Mouse (Mus musculus) liver, postnatal 0 days (tissue): ENCODE results near the gene Sptb. TPM values are rescaled to one million over a fixed set of nuclear protein-coding genes. Genes with fewer than 3 reads are reported as not detected.

Experiments used
- ATAC-seq: fragments of 200-750 bp; cut with Nextera tagmentation; 2 replicates; pipeline ENCODE4 v1.8.0; 2017; ENCODE audit warnings: mild to moderate bottlenecking, moderate library complexity
- DNase-seq: peaks from one replicate; pipeline ENCODE4 v3.0.0-alpha.2; 2016
- H3K27ac ChIP-seq: fragments of 300-500 bp; sonication (generic); 2 replicates; pipeline ENCODE4 v1.5.1; 2014; ENCODE audit warnings: antibody characterized with exemption, moderate library complexity, mild to moderate bottlenecking, low read depth
- H3K27me3 ChIP-seq: fragments of 300-500 bp; sonication (generic); 2 replicates; pipeline ENCODE4 v1.6.1; 2014; ENCODE audit warnings: low read length, control low read depth, mixed read lengths; ENCODE audit not compliant: insufficient read depth
- H3K36me3 ChIP-seq: fragments of 300-500 bp; sonication (generic); replicated peaks from 2 replicates; pipeline ENCODE4 v1.6.1; 2014; ENCODE audit warnings: mild to moderate bottlenecking, control low read depth, low read length, moderate library complexity, mixed read lengths; ENCODE audit not compliant: insufficient read depth
- H3K4me1 ChIP-seq: fragments of 300-500 bp; sonication (generic); 2 replicates; pipeline ENCODE4 v1.6.1; 2014; ENCODE audit warnings: antibody characterized with exemption, mild to moderate bottlenecking, control low read depth; ENCODE audit not compliant: insufficient read depth
- H3K4me2 ChIP-seq: fragments of 300-500 bp; sonication (generic); 2 replicates; pipeline ENCODE4 v1.6.1; 2014; ENCODE audit warnings: low read depth, mild to moderate bottlenecking, low read length, moderate library complexity, mixed read lengths
- H3K4me3 ChIP-seq: fragments of 300-500 bp; sonication (generic); 2 replicates; pipeline ENCODE4 v1.5.1; 2014; ENCODE audit warnings: low read depth, low read length
- H3K9ac ChIP-seq: fragments of 300-500 bp; sonication (generic); replicated peaks from 2 replicates; pipeline ENCODE4 v1.6.1; 2014; ENCODE audit warnings: mild to moderate bottlenecking, moderate library complexity
- H3K9me3 ChIP-seq: fragments of 300-500 bp; sonication (generic); 2 replicates; pipeline ENCODE4 v1.6.1; 2016; ENCODE audit warnings: mild to moderate bottlenecking, control low read depth, low read length, mixed read lengths
- CTCF ChIP-seq: sonication (generic); IDR thresholded peaks from 2 replicates; pipeline ENCODE4 v1.5.1; 2016; ENCODE audit warnings: antibody characterized with exemption, low read depth
- EP300 ChIP-seq: IDR thresholded peaks from 2 replicates; pipeline ENCODE4 v1.6.1; 2016; ENCODE audit warnings: antibody characterized with exemption, low read depth, mild to moderate bottlenecking
- WGBS: fragments of 180-500 bp; shearing (Covaris S2); extraction: QIAGEN DNeasy Blood & Tissue Kit; methylation state at CpG from one replicate; pipeline ENCODE4 v1.1.7; 2014; ENCODE audit not compliant: insufficient replicate concordance; 5-methylcytosine and 5-hydroxymethylcytosine counted together
- polyA plus RNA-seq: library from polyadenylated mRNA; unstranded; fragments of >200 nt; fragmentation: Nextera tagmentation; extraction: Ambion mirVana; gene quantifications from 2 replicates; pipeline ENCODE4 v1.2.1, GENCODE M21; 2015

The Sptb gene
- polyA plus RNA-seq, 1 experiment from 2014 or later: 14.8 TPM

DNA sequence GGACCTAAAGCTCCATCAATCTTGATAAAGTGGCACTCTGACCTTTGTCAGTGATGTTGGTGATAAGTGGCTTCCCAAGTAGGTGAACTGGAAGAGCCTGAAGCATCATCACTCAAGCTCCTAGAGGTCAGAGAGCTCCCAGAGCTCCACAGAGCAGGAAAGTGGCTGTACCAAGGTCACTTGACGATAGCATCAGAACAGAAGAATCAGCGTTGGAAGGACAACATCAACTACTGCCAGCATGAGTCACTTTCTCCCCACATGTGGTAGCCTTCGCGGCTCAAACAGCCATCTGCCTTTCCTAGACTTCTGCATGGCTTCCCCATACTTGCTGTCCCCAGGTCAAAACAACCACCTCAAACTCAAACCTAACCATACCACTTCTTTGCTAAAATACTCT is 67.7 kb downstream of the Sptb start:
- no peaks in the 10 kb centered on the region for H3K9me3 ChIP-seq
- TF ChIP-seq CTCF (no peak), EP300 (no peak)
- peaks cover 5% of the 10 kb centered on the region; the same call in 1 of the 2 replicates for H3K4me1 ChIP-seq
- no peak overlapping the region for H3K27ac ChIP-seq
- H3K4me2 ChIP-seq: no peak overlapping the region
- 81% methylated on average over 4 of the region's 4 CpGs for WGBS
- DNase-seq: no peak
- peaks cover 28% of the 10 kb centered on the region for H3K36me3 ChIP-seq
- H3K9ac ChIP-seq: no peak overlapping the region
- no peak for ATAC-seq
- no peaks in the 10 kb centered on the region for H3K27me3 ChIP-seq
- H3K4me3 ChIP-seq: no peak overlapping the region

DNA sequence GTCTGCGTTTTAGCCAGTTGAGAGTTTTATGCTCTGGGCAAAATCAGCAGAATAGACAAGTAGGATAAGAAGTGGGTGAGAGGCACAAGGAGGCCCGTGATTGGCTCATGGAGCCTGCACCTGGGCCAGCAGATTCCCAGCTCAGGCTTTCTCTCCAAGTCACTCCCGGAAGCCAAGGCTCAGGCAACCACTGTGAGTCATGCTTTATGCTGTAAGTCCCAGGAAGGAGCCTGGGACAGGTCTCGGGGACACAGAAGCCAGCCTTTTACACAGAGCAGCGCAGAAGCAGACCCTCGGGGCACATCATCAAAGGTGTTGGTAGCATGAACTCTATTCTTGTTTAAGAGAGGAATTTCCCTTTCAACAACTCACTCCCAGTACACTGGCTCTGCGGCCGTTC is 69.7 kb downstream of the Sptb start:
- Histone ChIP-seq H3K4me1 (peaks cover 5% of the 10 kb centered on the region; the same call in 1 of the 2 replicates), H3K27me3 (no peaks in the 10 kb centered on the region), H3K4me2 (no peak overlapping the region), H3K36me3 (peaks cover 22% of the 10 kb centered on the region), H3K9me3 (no peaks in the 10 kb centered on the region), H3K4me3 (no peak overlapping the region), H3K9ac (no peak overlapping the region), H3K27ac (no peak overlapping the region)
- DNase-seq: no peak
- WGBS: 73% methylated on average over 8 of the region's 8 CpGs
- TF ChIP-seq EP300 (no peak), CTCF (no peak)
- no peak for ATAC-seq

DNA sequence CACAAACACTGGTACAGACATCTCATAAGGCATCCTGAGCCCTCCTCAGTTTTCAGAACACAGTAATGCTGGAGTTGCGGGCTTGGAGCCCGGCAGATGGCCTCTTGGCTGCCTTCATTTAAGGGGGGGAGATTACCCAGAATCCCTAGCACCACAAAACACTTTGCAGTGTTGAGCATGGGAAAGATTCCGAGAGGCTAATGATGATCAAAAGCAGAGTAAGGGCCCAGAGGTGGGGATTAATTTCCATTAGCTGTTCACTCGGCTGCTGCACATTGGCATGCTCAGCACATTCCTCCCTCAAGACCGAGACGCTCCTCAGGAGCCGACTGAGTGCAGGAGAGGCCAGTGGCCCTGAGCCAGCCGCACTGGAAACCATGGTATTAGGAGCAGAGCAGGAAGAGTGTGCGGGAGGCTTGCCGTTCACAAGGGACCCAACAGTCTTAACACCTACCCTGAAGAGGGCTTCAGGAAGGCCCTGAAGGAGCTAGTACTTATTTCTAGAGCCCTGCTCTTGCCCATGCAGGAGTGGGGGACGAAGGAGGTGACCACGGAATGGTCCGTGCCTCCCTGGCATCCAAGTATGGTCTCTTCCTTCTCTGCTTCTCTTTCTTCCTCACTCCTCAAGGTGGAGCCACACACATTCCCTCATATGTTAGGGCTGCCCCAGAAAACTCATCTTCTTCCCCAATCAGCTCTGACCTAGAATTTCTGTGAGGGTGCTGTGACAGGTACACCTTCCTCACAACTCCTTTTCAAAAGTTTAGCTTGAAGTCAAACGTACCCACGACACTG is 75.3 kb downstream of the Sptb start:
- DNase-seq: no peak
- no peak overlapping the region for H3K4me3 ChIP-seq
- H3K4me1 ChIP-seq: no peaks in the 10 kb centered on the region
- ATAC-seq: no peak
- no peak overlapping the region for H3K27ac ChIP-seq
- peaks cover 31% of the 10 kb centered on the region for H3K36me3 ChIP-seq
- TF ChIP-seq CTCF: no peak
- no peak for TF ChIP-seq EP300
- 78% methylated on average over 15 of the region's 15 CpGs for WGBS
- no peak overlapping the region for H3K4me2 ChIP-seq
- no peaks in the 10 kb centered on the region for H3K9me3 ChIP-seq
- no peaks in the 10 kb centered on the region for H3K27me3 ChIP-seq
- H3K9ac ChIP-seq: no peak overlapping the region

DNA sequence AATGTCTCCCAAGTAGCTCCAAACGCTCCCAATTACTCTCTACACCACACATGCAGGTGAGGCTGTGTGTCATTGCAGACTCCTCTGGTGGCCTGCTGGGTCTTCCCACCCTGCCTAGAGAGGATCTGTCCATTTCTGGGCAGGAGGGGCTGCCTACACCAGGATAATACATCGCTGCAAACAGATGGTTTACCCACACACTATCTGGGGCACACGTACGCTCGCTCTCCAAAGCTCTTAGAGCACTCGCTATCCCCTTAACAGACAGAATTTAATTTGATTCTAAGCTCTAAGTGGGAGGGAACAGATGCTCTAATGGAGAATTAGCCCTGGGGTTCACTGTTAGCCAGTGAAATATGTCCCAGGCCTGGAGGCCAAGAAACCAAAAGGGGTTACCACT is 87.0 kb downstream of the Sptb start:
- H3K27ac ChIP-seq: no peak overlapping the region
- DNase-seq: no peak
- no peak for TF ChIP-seq CTCF
- H3K9me3 ChIP-seq: no peaks in the 10 kb centered on the region
- 88% methylated on average over 6 of the region's 6 CpGs for WGBS
- H3K4me1 ChIP-seq: no peaks in the 10 kb centered on the region
- no peak for ATAC-seq
- no peak overlapping the region for H3K4me3 ChIP-seq
- H3K36me3 ChIP-seq: peaks cover 89% of the 10 kb centered on the region
- no peak overlapping the region for H3K9ac ChIP-seq
- no peaks in the 10 kb centered on the region for H3K27me3 ChIP-seq
- no peak overlapping the region for H3K4me2 ChIP-seq

DNA sequence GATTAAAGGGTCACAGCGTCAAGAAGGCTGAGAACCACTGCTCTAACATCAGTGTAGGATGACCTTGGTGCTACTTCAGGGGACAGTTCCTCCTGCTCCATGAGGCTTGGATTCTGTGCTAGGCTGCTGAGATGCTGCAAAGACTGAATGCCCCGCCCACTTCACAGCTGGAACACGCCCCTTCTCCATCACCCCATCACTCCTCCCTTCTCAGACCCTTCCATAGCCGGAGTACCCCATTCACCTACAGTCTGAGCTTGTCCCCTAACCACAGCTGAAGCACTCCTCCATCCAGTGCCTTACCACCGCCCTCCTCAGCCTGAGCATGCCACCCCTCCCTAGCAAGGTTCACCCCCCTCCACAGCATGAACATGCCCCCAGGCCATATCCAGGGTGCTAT is 90.5 kb downstream of the Sptb start:
- DNase-seq: no peak
- Histone ChIP-seq H3K9me3 (no peaks in the 10 kb centered on the region), H3K9ac (no peak overlapping the region), H3K27me3 (no peaks in the 10 kb centered on the region), H3K4me2 (no peak overlapping the region), H3K27ac (no peak overlapping the region), H3K4me1 (no peaks in the 10 kb centered on the region), H3K4me3 (no peak overlapping the region), H3K36me3 (peaks cover 81% of the 10 kb centered on the region)
- ATAC-seq: no peak
- 64% methylated on average over 5 of the region's 5 CpGs for whole genome bisulfite sequencing
- TF ChIP-seq EP300: no peak
- no peak for TF ChIP-seq CTCF

DNA sequence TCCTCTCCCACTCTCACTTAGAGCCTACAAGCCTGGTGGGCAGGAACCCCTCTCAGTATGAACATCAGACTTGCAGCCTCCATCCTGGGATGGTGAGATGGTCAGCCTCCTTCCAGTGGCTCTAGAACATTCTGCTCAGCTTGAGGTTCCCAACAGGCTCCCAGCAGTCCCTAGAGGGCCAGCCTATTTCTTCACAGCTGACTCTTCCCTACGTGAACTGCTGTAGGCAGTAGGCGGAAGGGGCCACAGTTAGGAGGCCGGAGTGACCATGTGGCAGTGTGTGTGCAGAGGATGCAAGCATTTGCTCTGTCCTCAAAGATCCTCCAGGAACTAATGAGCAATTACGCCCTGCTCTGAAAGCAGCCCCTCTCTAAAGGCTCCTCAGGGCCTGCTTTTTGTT is 92.2 kb downstream of the Sptb start:
- no peaks in the 10 kb centered on the region for H3K9me3 ChIP-seq
- no peaks in the 10 kb centered on the region for H3K4me1 ChIP-seq
- H3K4me2 ChIP-seq: no peak overlapping the region
- no peak for TF ChIP-seq EP300
- no peak for TF ChIP-seq CTCF
- no peak for ATAC-seq
- DNase-seq: no peak
- H3K9ac ChIP-seq: no peak overlapping the region
- H3K27me3 ChIP-seq: no peaks in the 10 kb centered on the region
- H3K36me3 ChIP-seq: peaks cover 73% of the 10 kb centered on the region
- WGBS: 82% methylated on average over 4 of the region's 4 CpGs
- H3K4me3 ChIP-seq: no peak overlapping the region
- H3K27ac ChIP-seq: no peak overlapping the region

DNA sequence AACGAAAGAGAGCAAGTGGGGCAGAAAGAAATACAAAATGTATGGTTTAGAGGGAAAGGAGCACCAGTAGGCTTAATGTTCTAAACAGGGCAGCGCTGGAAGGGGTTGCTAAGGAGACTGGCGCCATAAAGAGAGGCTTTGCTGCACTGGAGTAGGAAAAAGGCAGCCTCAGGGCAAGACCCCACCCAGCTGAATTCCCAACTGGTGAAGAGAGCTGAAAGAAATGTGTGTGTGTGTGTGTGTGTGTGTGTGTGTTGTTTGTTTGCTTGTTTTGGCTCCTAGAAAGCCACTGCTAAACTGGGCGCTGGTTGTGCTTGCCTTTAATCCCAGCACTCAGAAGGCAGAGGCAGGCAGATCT is 94.8 kb downstream of the Sptb start:
- no peaks in the 10 kb centered on the region for H3K27me3 ChIP-seq
- no peaks in the 10 kb centered on the region for H3K4me1 ChIP-seq
- no peak overlapping the region for H3K4me3 ChIP-seq
- TF ChIP-seq CTCF: no peak
- no peak for TF ChIP-seq EP300
- no peak for ATAC-seq
- no peaks in the 10 kb centered on the region for H3K9me3 ChIP-seq
- no peak overlapping the region for H3K27ac ChIP-seq
- 80% methylated on average over 4 of the region's 4 CpGs for WGBS
- H3K4me2 ChIP-seq: no peak overlapping the region
- DNase-seq: no peak
- peaks cover 75% of the 10 kb centered on the region for H3K36me3 ChIP-seq
- no peak overlapping the region for H3K9ac ChIP-seq
